Mouse (Mus musculus): ENCODE measurements around the gene Hils1.

Hils1 gene

GRCm38 (mm10) chr11:94967419-94967818 is at the start of gene Hils1:
TSS of gene Hils1 (plus strand) at chr11:94967593.
- DNase-seq, result no peak

DNA sequence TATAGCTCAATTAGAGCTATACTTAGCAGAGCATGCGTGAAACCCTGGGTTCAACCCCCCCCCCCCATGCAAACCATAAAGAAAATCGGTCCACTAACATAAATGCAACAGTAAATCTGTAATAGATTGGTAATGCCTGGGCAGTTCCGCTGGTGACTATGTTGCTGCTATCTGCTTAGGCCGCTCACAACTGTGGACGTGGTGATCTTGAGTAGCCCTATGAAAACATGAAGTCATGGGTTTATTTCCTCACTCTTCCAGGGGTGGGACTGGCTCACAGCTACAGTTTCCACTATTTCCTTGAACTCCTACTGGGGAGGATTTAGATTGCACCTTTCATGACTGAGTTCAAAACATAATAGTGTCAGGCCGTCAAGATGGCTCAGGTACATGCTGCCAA is 49.7 kb upstream of the Hils1 start:
- no peak for DNase-seq

GRCm38 (mm10) chr11:94920996-94921401 is 46.4 kb upstream of the Hils1 start:
- no peak for DNase-seq

- DNase-seq, result no peak
Measured at GRCm38 (mm10) chr11:94924977-94925376, 42.4 kb upstream of the Hils1 start.

- DNase-seq, result no peak
Measured at GRCm38 (mm10) chr11:94926431-94926830, 41.0 kb upstream of the Hils1 start.

GRCm38 (mm10) chr11:94927771-94928291 is 39.6 kb upstream of the Hils1 start:
- DNase-seq, result no peak

DNA sequence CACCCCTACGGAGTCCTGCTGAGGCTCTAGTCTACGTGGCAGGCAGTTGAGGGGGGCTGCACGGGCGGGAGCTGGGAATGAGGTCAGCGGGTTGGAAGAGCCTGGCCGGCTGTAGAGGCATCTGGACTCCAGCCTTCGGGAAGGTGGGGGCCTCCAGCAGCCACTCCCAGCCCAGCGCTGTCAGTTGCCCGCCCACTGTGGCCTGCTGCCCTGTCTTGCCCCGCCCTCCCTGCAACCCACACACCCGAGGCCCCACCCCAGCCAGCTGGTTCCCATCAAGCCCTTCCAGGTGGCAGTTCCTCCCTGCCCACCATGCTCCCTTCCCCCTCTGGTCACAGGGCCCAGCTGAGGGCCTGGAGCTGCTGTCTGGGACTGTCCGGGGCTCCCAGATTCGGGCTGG is 38.6 kb upstream of the Hils1 start:
- DNase-seq, result no peak

DNA sequence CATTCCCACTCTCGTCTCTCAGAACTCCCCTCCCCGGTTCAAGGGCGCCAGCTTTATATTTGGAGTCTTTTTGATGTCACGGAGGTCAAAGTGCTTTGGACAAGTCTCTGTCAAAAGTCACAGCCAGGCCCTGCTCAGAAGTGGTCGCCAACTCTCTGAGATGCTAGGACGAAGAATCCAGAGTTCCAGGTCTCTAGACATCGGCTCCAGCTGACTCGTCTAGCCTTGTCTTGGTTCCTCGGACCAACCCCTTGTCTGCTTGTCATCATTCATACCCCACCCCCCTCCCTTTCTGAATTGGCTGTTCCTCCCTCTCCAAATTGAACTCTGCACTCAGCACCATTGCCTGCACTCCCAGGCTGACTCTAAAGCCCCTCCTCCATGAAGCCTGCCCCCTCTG is 37.8 kb upstream of the Hils1 start:
- DNase-seq, result no peak

GRCm38 (mm10) chr11:94930151-94930550 is 37.2 kb upstream of the Hils1 start:
- no peak for DNase-seq

DNA sequence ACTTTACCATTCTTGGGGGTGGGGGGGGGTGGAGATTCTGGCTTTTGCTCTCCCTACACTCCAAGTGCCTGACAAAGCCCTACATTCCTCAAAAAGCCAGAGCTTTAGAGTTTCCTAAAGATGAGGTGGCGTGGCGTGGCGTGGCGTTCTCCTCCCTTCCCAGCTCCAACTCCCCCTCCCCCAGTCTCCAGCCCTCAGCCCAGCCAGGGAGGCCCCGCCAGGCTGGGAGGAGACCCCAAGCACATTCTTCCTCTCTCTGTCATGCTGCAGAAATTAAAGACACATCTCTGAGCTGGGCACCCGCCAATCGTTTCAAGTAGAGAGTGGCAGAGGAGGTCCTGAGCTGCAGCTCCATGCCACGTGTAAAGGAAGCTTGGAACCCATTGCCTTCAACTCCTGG is 33.8 kb upstream of the Hils1 start:
- DNase-seq, result no peak

DNA sequence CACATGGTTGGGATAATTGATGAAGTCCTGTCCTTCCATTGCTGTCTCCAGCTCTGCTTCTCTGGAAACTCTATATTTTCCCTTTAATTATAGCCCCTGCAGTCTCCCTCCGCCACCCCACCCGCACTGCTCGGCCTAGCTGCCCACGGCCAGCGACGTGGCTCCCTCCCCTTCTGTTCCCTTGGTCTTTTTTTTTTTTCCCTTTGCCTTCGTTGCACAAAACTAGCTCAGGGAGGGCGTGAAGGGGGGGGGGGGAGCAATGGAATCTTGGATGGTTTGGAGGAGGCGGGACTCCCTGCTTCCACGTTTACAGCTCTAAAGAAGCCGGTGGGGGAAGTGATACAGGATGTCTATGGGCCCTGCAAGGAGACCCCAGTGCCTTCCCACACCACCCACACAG is 32.9 kb upstream of the Hils1 start:
- DNase-seq, result no peak

DNA sequence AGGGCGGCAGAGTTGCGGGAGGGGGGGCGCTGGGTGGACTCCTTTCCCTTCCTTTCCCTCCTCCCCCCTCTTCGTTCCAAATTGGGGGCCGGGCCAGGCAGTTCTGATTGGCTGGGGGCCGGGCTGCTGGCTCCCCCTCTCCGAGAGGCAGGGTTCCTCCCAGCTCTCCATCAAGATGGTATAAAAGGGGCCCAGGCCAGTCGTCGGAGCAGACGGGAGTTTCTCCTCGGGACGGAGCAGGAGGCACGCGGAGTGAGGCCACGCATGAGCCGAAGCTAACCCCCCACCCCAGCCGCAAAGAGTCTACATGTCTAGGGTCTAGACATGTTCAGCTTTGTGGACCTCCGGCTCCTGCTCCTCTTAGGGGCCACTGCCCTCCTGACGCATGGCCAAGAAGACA is 31.3 kb upstream of the Hils1 start, which contains the start of gene Col1a1:
TSS of gene Col1a1 (plus strand) at position 180 of the 400 bp plus-strand sequence.
- DNase-seq, result no peak

DNA sequence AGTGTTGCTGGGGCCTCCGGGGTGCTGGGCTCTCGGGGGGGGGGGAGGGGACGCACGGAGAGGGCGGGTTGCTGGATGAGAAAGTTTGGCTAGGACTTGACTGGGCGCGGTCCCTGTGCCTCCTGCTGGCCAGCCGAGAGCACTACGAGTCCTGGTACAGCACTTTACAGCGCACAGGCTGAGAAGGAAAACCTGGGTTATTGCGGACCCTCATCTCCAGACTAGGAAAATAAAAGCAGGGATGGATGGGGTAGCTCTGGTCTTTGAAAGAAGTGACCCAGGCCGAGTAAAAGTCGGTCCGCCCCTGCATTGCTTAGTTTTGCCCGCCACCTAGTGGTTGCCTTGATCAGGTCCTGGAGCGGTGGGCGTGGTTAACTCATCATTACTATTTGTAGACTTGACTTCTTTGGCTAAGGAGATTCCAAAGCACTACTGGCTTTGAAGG is 30.5 kb upstream of the Hils1 start:
- peak; percentile 85 for DNase-seq

GRCm38 (mm10) chr11:94937335-94937781 is 30.0 kb upstream of the Hils1 start:
- no peak for DNase-seq

GRCm38 (mm10) chr11:94937787-94938186 is 29.6 kb upstream of the Hils1 start:
- no peak for DNase-seq

DNA sequence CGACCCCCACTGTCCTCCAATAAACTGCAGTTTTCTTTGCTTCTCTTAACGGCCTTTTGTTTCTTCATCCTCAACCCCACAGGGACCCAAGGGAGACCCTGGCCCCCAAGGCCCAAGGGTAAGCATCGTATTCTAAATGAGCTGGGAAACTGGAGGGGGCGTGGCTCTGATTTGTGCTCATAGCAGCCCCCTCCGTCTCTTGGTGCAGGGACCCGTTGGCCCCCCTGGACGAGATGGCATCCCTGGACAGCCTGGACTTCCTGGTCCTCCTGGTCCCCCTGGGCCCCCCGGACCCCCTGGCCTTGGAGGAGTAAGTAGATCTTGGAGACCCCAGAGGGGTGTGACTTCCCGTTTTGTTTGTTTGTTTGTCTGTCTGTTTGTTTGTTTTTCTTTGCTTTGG is 29.1 kb upstream of the Hils1 start:
- DNase-seq, result no peak

GRCm38 (mm10) chr11:94939280-94939679 is 28.1 kb upstream of the Hils1 start:
- DNase-seq, result peak; percentile 65

DNA sequence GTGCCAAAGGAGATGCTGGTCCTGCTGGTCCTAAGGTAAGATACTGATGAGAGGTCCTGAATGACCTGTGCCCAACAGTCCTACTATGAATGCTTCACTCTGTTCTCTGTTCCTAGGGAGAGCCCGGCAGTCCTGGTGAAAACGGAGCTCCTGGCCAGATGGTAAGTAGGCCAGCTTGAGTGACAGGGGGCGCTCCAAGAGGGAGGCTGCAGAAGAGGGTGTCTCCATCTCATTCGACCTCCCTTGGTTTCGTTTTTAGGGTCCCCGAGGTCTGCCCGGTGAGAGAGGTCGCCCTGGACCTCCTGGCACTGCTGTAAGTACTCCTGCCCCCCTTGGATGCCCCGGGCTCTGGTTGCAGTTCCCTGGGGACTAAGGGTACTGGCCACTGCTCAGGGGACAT is 26.3 kb upstream of the Hils1 start:
- no peak for DNase-seq

- no peak for DNase-seq
Measured at GRCm38 (mm10) chr11:94941776-94942175, 25.6 kb upstream of the Hils1 start.

GRCm38 (mm10) chr11:94942282-94943023 is 24.9 kb upstream of the Hils1 start:
- no peak for DNase-seq

GRCm38 (mm10) chr11:94943054-94943453 is 24.3 kb upstream of the Hils1 start:
- no peak for DNase-seq

DNA sequence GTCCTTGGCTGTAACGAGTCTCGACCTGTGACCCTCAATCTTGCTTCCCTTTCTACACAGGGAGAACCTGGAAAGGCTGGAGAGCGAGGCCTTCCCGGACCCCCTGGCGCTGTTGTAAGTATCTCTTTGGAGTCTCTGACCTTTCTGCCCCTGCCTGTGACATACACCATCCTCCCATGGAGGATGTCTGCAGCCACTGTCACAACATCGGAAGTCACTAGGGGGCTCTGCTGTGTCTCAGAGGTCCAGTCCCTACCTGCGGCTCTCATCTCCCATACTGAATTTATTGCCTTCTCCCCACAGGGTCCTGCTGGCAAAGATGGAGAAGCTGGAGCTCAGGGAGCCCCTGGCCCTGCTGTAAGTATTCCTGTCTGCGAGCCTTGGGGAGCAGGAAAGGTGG is 23.1 kb upstream of the Hils1 start:
- no peak for DNase-seq

GRCm38 (mm10) chr11:94945236-94945635 is 22.2 kb upstream of the Hils1 start:
- no peak for DNase-seq

DNA sequence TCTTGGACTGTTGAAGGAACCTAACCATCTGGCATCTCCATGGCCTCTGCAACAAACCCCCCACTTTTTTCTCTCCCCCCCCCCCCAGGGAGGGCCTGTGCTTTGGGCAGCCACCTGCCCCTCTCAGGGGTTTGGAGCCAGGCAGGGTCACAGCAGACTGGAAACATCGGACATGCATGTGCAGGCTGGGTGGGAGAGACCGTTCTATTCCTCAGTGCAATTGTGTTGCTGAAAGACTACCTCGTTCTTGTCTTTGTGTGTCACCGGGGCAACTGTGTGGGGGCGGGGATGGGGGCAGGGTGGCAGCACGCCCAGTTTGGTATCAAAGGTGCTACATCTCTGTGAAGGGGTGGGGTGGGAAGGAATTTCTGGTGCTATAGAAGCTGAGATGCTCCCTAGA is 15.2 kb upstream of the Hils1 start:
- no peak for DNase-seq

GRCm38 (mm10) chr11:94955103-94955502 is 12.3 kb upstream of the Hils1 start:
- no peak for DNase-seq
